Mouse (Mus musculus) myocyte (in vitro differentiated cells): ENCODE results near the gene Ly6g6e. TPM values are rescaled to one million over a fixed set of nuclear protein-coding genes. Genes with fewer than 3 reads are reported as not detected.

Experiments used
- H3K27me3 ChIP-seq: one replicate; pipeline ENCODE4 v1.6.1; 2011; ENCODE audit not compliant: control insufficient read depth, insufficient read depth, insufficient read length
- H3K36me3 ChIP-seq: one replicate; pipeline ENCODE4 v1.6.1; 2011; ENCODE audit not compliant: control insufficient read depth, insufficient read depth
- H3K4me2 ChIP-seq: one replicate; pipeline ENCODE4 v1.6.1; 2011; ENCODE audit warnings: low read depth, control low read depth
- H3K4me3 ChIP-seq: one replicate; pipeline ENCODE4 v1.5.1; 2011; ENCODE audit warnings: mild to moderate bottlenecking, control low read depth, moderate library complexity
- H3K79me2 ChIP-seq: one replicate; pipeline ENCODE4 v1.6.1; 2011; ENCODE audit not compliant: control insufficient read depth, insufficient read depth
- H3ac ChIP-seq: one replicate; pipeline ENCODE4 v1.6.1; 2011; ENCODE audit not compliant: control insufficient read depth, insufficient read length
- CEBPB ChIP-seq: IDR thresholded peaks from 2 replicates; pipeline ENCODE4 v1.6.1; 2011; ENCODE audit warnings: mild to moderate bottlenecking, moderate library complexity; ENCODE audit not compliant: poor library complexity, insufficient read depth, severe bottlenecking
- E2F4 ChIP-seq: IDR thresholded peaks from one replicate; pipeline ENCODE4 v1.6.1; 2011; ENCODE audit warnings: mild to moderate bottlenecking, control low read depth, moderate library complexity; ENCODE audit not compliant: insufficient read depth
- MAX ChIP-seq: IDR thresholded peaks from one replicate; pipeline ENCODE4 v1.6.1; 2011; ENCODE audit warnings: low read depth, mild to moderate bottlenecking, control low read depth
- MYOD1 ChIP-seq, 3 experiments: IDR thresholded peaks; one replicate each; pipeline ENCODE4 v1.6.1; 2011; ENCODE audit warnings: control low read depth in 2 of 3, low read depth in 2 of 3, mild to moderate bottlenecking in 2 of 3, moderate library complexity in 1 of 3; ENCODE audit not compliant: insufficient read length in 2 of 3, control insufficient read depth in 1 of 3
- MYOG ChIP-seq, 3 experiments: IDR thresholded peaks; one replicate each; pipeline ENCODE4 v1.6.1; 2011; ENCODE audit warnings: control low read depth in 2 of 3, low read depth in 2 of 3, mild to moderate bottlenecking in 2 of 3; ENCODE audit not compliant: insufficient read length in 2 of 3, control insufficient read depth in 1 of 3, insufficient read depth in 1 of 3
- POLR2A ChIP-seq: IDR thresholded peaks from one replicate; pipeline ENCODE4 v1.6.1; 2011; ENCODE audit warnings: low read depth, mild to moderate bottlenecking, control low read depth, moderate library complexity; ENCODE audit not compliant: insufficient read length
- POLR2AphosphoS2 ChIP-seq: IDR thresholded peaks from one replicate; pipeline ENCODE4 v1.6.1; 2011; ENCODE audit warnings: low read depth, control low read depth; ENCODE audit not compliant: insufficient read length
- REST ChIP-seq: IDR thresholded peaks from one replicate; pipeline ENCODE4 v1.6.1; 2011; ENCODE audit warnings: mild to moderate bottlenecking, control low read depth, moderate library complexity; ENCODE audit not compliant: insufficient read depth, insufficient read length
- SRF ChIP-seq: IDR thresholded peaks from one replicate; pipeline ENCODE4 v1.6.1; 2011; ENCODE audit warnings: low read depth; ENCODE audit not compliant: control insufficient read depth, insufficient read length
- TCF12 ChIP-seq: IDR thresholded peaks from one replicate; pipeline ENCODE4 v1.6.1; 2011; ENCODE audit warnings: mild to moderate bottlenecking, control low read depth; ENCODE audit not compliant: poor library complexity, insufficient read depth, severe bottlenecking
- TCF3 ChIP-seq: IDR thresholded peaks from one replicate; pipeline ENCODE4 v1.6.1; 2011; ENCODE audit warnings: low read depth, control low read depth; ENCODE audit not compliant: insufficient read length
- USF1 ChIP-seq: IDR thresholded peaks from one replicate; pipeline ENCODE4 v1.6.1; 2011; ENCODE audit warnings: low read depth, mild to moderate bottlenecking, control low read depth, moderate library complexity
- polyA plus RNA-seq: library from polyadenylated mRNA; unstranded; fragments of >200 nt; fragmentation: generic; extraction: Trizol; gene quantifications from one replicate; pipeline ENCODE4 v1.2.1, GENCODE M21; 2012; ENCODE audit warnings: missing spikeins

The Ly6g6e gene
- polyA plus RNA-seq, 1 experiment: not detected

DNA sequence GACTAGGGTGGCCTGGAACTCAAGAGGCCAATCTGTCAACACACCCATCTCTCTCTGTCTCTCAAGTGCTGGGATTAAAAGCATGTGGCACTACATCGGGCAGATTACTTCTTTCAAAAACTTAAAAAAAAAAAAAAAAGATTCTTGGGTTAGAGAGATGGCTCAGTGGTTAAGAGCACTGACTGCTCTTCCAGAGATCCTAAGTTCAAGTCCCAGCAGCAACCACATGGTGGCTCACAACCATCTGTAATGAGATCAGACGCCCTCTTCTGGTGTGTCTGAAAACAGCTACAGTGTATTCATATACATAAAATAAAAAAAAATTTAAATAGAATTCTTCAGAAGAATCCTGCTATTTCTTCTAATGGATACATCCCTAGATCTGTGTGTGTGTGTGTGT is 11.4 kb downstream of the Ly6g6e start:
- Histone ChIP-seq H3K79me2 (peaks cover 13% of the 10 kb centered on the region), H3ac (no peak overlapping the region), H3K4me2 (no peak overlapping the region), H3K27me3 (peaks cover 5% of the 10 kb centered on the region), H3K4me3 (no peak overlapping the region), H3K36me3 (no peaks in the 10 kb centered on the region)
- TF ChIP-seq SRF (no peak), MYOG (IDR thresholded peaks at IDR 0.05; ENCODE audit: control insufficient read depth in 1 of 3, insufficient read depth in 1 of 3, insufficient read length in 2 of 3, low read depth in 2 of 3) (no peak)

- Histone ChIP-seq H3K27me3 (no peaks in the 10 kb centered on the region), H3K36me3 (no peaks in the 10 kb centered on the region), H3K79me2 (peaks cover 13% of the 10 kb centered on the region), H3K4me3 (peak within 1 kb of the TSS; percentile 47), H3K4me2 (peak within 1 kb of the TSS; percentile 100), H3ac (peak within 1 kb of the TSS; percentile 75)
- TF ChIP-seq POLR2A: peak; percentile 90
- TF ChIP-seq TCF12: no peak
- TF ChIP-seq TCF3: no peak
- no peak for TF ChIP-seq MYOD1 (IDR thresholded peaks at IDR 0.05; ENCODE audit: control insufficient read depth in 1 of 3, insufficient read length in 2 of 3, low read depth in 2 of 3)
- TF ChIP-seq POLR2AphosphoS2: peak; percentile 94
- TF ChIP-seq USF1: no peak
- peak in 1 of 3 experiments; percentile 9 for TF ChIP-seq MYOG (IDR thresholded peaks at IDR 0.05; ENCODE audit: control insufficient read depth in 1 of 3, insufficient read depth in 1 of 3, insufficient read length in 2 of 3, low read depth in 2 of 3)
- TF ChIP-seq REST: no peak
- no peak for TF ChIP-seq CEBPB
- TF ChIP-seq SRF: no peak
- TF ChIP-seq MAX: no peak
- TF ChIP-seq E2F4: no peak
These were observed 12.3 kb downstream of the Ly6g6e start, which contains the start of gene Abhd16a for GRCm38 (mm10) chr17:35088825-35089644. Abhd16a (plus strand) TSS chr17:35089263.

DNA sequence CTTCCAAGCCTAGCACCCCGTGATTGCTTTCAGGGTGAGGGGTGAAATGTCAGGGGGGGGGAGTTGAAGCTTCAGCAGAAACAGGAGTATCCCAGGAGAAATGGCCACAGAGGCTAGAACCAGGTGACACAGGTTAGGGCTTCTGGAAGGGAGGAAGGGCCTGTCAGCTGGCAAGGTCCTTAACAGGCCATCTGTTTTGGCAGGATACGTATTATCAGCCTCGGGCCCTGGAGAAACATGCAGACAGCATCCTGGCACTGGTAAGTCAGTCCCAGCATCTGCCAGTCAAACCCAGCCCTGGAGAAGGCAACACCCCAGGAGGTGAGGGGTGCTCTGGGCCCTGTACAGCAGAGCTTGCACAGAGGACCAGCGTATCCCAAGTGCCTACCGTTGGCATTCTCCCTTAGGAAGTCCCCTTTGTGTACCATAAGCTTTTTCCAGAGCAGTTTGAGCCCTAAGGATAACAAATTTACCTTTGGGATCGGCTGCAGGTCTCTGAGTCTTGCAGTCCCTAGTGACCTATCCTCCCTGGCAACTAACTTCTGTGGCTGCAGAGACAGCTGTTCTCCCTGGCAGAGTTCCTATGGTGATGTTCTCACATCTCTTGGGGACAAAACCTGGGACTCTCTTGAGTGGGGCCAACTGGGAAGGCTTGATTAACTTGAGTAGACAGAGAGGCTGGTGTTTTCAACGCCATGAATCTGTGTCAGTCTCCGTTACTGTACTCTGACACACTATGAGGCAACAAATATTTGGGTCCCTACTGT is 13.6 kb downstream of the Ly6g6e start:
- peak overlapping the region; percentile 47 for H3K4me3 ChIP-seq
- peaks cover 13% of the 10 kb centered on the region for H3K79me2 ChIP-seq
- TF ChIP-seq POLR2AphosphoS2 (no peak), MYOD1 (IDR thresholded peaks at IDR 0.05; ENCODE audit: control insufficient read depth in 1 of 3, insufficient read length in 2 of 3, low read depth in 2 of 3) (peak in 2 of 3 experiments; percentile 25 to 28)
- H3K4me2 ChIP-seq: peak overlapping the region; percentile 100
- no peak overlapping the region for H3ac ChIP-seq
- no peaks in the 10 kb centered on the region for H3K36me3 ChIP-seq
- no peaks in the 10 kb centered on the region for H3K27me3 ChIP-seq

DNA sequence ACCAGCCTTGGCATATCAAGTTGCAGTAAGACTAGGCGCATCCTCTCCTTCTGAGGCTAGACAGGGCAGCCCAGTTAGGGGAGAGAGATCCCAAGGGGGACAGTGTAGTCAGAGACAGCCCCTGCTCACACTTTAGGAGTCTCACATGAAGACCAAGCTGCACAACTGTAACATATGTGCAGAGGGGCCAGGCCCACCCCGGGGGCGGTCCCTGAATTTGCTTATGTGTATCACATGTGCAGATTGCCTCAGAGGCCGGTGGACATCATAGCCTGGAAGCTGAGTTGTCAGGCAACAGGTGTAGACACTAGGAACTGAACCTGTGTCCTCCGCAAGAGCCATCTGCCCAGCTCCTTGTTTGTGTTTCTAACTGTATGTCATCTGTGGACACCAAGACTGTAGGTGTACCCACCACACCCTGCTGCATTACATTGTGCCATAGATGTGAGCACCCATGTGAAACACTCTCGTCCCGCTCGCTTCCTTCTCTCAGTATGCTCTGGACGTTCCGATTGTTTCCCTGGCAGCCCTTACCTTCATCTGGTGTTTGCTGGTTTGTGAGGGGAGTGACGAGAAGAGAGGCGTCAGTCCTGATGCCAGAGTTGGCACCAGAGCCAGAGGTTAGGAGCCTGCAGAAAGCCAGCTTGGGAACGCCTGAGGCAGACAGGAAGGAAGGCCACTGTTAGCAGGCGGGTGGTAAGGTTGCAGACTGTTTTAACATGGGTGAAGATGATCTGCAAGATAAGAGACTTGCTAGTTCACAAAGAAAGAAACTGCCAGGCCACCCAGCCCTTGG is 15.9 kb downstream of the Ly6g6e start:
- H3K27me3 ChIP-seq: no peaks in the 10 kb centered on the region
- H3K79me2 ChIP-seq: peaks cover 13% of the 10 kb centered on the region
- H3K36me3 ChIP-seq: no peaks in the 10 kb centered on the region
- no peak overlapping the region for H3K4me3 ChIP-seq
- TF ChIP-seq MAX: no peak
- no peak for TF ChIP-seq REST
- TF ChIP-seq POLR2A: no peak
- no peak for TF ChIP-seq E2F4
- no peak for TF ChIP-seq CEBPB
- TF ChIP-seq TCF12: no peak
- no peak for TF ChIP-seq SRF
- no peak for TF ChIP-seq MYOD1 (IDR thresholded peaks at IDR 0.05; ENCODE audit: control insufficient read depth in 1 of 3, insufficient read length in 2 of 3, low read depth in 2 of 3)
- no peak overlapping the region for H3K4me2 ChIP-seq
- H3ac ChIP-seq: no peak overlapping the region
